Mouse (Mus musculus): ENCODE results near the gene 1700020A23Rik.

- no peak for TF ChIP-seq CTCF (IDR thresholded peaks at IDR 0.05; ENCODE audit: borderline replicate concordance, control insufficient read depth, extremely low read depth, insufficient read depth, low read length, poor library complexity)
- no peak for TF ChIP-seq POLR2A (IDR thresholded peaks at IDR 0.05; ENCODE audit: control insufficient read depth, extremely low read depth, insufficient read depth, low read length, poor library complexity)
These were observed 46.2 kb upstream of the 1700020A23Rik start for GRCm38 (mm10) chr2:130358852-130359251.
